Mouse (Mus musculus) testis, postnatal 14 days (tissue): ENCODE results near the gene 4632433K11Rik.
"Not testable (repeated sequence)": the region's sequence is repeated elsewhere in the genome, so short reads cannot be mapped to it uniquely, and the experiment has no call there.

ENCODE experiments used
- DNase-seq: peaks from one replicate; pipeline ENCODE4 v3.0.0; 2021; ENCODE audit warnings: low spot score

Gene 4632433K11Rik

GRCm38 (mm10) chr7:5056651-5057263, 22.8 kb downstream of the 4632433K11Rik start:
- no peak for DNase-seq

DNA sequence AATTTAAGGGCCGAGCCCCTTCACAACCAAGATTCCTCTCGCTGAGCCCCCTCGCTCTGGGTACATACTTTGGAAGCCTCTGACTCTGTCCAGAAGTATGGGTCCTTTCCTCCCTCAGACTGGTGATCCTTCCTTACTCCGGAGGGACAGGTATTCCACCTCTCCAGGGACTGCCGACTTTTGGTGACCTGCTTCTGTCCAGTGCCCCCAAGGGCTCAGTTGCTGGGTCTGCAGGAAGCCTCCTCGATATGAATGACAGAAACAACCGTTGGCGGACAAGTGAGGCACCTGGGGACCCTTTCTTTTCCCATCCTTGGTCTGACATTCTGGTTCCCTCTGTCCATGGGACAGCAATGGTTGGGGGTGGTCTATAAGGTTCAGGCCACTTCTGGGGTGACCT, 23.5 kb downstream of the 4632433K11Rik start:
- DNase-seq, result no peak

DNA sequence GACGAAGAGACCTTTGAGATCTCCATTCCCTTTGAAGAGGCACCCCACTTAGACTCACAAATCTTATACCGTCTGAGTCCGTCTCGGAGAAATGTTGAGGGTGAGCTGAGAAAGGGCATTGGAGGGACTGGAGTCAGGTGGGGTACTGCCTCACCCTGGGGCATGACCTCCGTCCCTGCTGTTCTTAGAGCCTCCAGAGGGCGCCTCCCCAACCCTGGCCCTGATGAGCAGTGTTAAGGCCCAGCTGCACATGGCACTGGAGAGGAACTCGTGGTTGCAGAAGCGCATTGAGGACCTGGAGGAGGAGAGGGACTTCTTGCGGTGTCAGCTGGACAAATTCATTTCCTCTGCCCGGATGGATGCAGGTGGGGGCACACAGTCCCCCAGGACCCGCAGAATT, 23.9 kb downstream of the 4632433K11Rik start:
- DNase-seq, result no peak

- no peak for DNase-seq
Measured at GRCm38 (mm10) chr7:5058631-5059030, 24.7 kb downstream of the 4632433K11Rik start.

- DNase-seq, result no peak
Measured at GRCm38 (mm10) chr7:5059421-5059820, 25.5 kb downstream of the 4632433K11Rik start.

DNA sequence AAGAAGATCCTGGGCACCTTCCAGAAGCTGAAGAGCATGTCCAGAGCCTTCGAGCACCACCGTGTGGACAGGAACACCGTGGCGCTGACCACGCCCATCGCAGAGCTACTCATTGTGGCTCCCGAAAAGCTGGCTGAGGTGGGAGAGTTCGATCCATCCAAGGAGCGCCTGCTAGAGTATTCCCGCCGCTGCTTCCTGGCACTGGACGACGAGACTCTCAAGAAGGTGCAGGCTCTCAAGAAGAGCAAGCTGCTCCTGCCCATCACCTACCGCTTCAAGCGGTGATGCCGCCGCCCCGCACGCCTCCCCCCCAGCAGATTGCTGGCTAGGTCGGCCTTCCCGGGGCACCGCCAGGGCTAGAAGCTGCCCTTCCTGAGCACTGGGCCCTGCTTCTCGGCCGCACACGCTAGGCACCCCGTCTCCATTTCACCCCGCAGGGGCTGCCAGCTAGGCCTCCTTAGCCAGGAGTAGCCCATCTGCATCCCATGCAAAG, 26.4 kb downstream of the 4632433K11Rik start:
- DNase-seq, result peak; percentile 74

- peak; percentile 96 for DNase-seq
Measured at GRCm38 (mm10) chr7:5060944-5061773, 27.2 kb downstream of the 4632433K11Rik start.

DNA sequence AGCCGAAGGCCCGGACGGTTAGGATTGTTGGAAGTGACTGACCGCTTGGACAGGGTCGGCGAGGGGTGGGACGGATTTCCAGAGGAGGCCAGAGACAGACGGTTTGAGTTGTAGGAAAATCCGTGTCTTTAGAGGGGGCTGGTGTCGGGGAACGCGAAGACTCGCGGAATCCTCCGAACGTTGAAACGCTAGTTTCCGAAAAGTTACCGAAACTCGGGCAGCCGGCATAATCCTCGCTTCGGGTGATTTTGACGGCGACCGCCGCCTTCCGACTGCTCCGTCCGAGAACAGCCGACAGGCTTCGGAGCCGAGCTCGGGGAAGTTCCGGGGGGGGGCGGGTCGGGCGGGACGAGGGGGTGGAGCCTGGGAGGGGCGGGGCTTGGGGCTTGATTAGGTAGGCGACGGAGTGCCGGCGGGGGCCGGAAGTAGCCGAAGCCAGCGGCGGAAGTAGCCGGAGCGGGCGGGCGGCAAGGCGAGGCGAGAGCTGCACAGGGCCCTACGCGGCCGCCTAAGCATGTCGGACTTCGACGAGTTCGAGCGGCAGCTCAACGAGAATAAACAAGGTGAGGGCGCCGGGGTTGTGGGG, 27.9 kb downstream of the 4632433K11Rik start, which contains the start of gene U2af2:
Gene U2af2, plus strand, starts transcription at position 370 of the 586 bp plus-strand sequence.
- DNase-seq, result peak; percentile 95

DNA sequence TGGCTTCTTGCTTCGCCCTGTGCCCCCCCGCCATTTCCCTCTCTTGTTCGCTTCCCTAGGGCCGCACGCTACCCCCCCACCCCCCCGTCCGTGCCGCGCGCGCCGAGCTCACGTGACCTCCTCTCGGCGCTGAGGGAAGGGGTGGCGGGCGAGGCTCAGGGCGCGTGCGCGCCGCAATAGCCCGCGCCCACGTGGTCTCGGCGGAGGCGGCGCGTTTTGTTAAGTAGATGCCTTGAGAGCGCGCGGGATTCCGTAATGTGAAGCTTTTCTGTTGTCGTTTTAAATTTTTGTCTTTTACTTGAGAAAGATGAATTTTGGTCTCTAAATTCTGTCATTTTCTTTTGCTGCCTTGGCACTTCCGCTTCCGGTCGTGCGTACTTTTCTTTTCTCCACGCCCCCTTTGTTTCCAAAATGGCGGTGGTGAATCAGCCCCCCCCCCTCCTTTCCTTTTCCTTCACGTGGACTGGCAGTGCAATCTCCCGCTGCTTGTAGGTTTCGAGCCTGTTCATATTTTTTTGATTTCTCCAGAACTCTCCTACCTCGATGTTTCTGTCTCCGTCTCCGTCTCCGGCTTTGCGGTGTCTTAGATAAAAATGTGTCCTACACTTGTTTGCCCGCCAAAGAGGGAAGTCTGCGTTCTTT, 28.6 kb downstream of the 4632433K11Rik start:
- DNase-seq, result no peak

DNA sequence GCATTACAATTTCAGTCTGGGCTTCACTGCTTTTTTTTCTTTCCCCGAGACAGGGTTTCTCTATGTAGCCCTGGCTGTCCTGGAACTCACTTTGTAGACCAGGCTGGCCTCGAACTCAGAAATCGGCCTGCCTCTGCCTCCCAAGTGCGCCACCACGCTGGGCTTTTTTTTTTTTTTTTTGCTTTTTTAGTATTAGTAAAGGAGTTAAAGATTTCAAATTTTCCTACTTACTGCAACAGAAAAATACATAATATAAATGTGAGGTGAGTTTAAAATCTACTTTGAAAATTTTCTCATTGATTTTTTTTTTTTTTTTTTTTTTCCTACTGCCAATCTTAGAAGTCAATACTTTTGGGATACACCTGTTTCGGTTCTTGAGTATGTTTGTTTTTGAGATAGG, 31.0 kb downstream of the 4632433K11Rik start:
- no peak for DNase-seq

GRCm38 (mm10) chr7:5073586-5073985, 39.7 kb downstream of the 4632433K11Rik start:
- DNase-seq, result no peak

GRCm38 (mm10) chr7:5074984-5075383, 41.1 kb downstream of the 4632433K11Rik start:
- DNase-seq, result no peak

- DNase-seq, result no peak
Measured at GRCm38 (mm10) chr7:5076931-5077330, 43.0 kb downstream of the 4632433K11Rik start.

DNA sequence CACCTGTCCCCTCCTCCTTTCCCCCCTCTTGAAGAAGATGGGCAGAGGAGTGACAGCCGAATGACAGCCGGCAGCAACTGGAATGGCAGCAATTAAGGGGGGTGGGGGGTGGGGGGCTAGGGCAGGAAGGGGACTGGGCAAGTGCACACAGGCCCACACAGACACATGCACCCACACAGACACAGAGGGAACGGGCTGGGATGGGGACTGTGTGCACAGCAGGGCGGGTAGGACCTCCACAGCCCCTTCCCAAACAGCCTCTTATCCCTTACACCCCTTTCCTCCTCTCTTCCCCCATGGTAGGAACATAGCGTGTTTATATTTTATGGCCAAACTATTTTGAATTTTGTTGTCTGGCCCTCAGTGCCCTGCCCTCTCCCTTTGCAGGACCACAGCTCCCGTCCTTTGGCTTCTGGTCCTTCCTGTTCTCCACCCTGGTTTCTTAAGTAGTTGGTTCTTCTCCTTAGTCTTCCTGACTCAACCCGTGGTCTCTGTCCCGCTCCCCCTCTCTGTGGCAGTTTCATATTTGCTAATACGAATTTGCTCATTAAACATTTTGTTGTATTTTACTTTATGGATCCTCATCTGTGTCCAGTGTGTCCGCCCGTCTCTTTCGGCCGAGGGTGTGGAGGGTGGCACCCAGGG, 45.6 kb downstream of the 4632433K11Rik start:
- DNase-seq, result not testable (repeated sequence)

DNA sequence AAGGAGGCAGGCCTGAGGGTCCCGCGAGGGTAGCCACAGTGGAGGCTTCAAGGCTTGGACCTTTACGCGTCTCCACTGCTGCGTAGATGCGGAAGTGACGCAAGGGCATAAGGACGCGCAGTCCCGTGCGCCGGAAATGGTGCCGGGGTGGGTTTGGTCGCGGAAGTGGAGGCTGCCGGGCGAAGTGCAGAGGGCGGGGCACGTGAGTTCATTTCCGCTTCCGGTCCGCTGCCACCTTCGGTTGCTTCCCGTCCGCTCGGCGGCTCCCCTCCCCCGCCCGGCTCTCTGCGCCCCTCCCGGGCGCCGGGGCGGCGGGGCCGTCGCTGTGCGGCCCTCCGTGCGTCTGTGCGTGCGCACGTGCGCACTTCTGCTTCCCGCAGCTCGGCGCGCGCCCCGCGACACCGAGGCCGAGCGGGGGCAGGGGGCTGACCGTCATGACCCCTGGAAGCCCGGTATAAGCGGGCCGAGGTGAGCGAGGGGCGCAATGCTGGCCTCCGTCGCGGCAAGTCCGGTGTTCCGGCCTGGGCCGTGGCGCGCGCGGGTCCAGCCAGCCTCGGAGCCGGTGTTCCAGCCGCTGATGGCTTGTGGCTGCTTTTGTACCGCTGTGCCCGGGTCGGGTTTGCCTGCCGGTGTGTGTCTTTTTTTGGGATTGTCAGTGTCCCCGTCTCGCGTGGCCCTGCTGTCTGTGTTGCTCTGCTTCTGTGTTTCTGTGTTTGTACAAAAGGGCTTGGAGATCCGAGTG, 46.3 kb downstream of the 4632433K11Rik start, which contains the start of gene Epn1:
Gene Epn1, plus strand, starts transcription at position 226 of the 742 bp plus-strand sequence.
- DNase-seq, result peak; percentile 93

GRCm38 (mm10) chr7:5080815-5081214, 46.9 kb downstream of the 4632433K11Rik start:
- no peak for DNase-seq

- no peak for DNase-seq
Measured at GRCm38 (mm10) chr7:5081241-5081640, 47.3 kb downstream of the 4632433K11Rik start.

GRCm38 (mm10) chr7:5081939-5082338, 48.0 kb downstream of the 4632433K11Rik start:
- DNase-seq, result no peak

DNA sequence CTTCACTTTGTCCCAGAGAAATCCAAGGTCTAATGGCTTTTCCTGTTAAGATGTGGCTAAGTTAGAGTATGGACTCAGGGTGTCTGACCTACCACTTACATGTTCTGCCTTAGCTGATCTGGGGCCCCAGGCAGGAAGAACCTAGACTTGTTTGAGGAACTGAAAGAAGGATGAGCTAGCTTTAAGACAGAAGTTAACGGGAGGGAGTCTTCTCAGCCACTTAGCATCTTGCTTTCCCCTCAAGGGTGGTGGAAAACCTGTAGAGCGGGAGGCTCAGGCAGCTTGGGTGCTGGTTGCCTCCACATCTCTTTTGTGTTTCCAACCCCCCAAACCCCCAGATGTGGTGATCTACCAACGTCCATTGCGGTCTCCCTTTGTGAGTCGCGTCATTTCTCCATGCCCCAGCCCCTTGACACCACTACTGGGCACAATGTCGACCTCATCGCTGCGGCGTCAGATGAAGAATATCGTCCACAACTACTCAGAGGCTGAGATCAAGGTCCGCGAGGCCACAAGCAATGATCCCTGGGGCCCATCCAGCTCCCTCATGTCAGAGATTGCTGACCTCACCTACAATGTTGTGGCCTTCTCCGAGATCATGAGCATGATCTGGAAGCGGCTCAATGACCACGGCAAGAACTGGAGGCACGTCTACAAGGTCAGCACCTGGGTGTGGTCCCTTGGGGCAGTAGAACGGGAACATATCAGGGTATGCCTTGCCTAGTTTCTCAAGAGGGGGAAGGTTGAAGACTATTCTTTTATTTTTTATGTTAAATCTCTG, 49.6 kb downstream of the 4632433K11Rik start:
- no peak for DNase-seq
